Mouse (Mus musculus): ENCODE results near the gene Irf9. TPM values are rescaled to one million over a fixed set of nuclear protein-coding genes. Genes with fewer than 3 reads are reported as not detected.

The Irf9 gene
- polyA plus RNA-seq, 1 experiment from 2014 or later: 18.6 TPM

GRCm38 (mm10) chr14:55656935-55657334, 53.6 kb downstream of the Irf9 start:
- H3K4me2 ChIP-seq (ENCODE audit: low read depth, low read length): no peak overlapping the region
- DNase-seq: no peak
- TF ChIP-seq CTCF (IDR thresholded peaks at IDR 0.05; ENCODE audit: low read depth) (no peak), EP300 (IDR thresholded peaks at IDR 0.05; ENCODE audit: low read depth) (no peak)
- 0 out of 2 replicates have a peak, but pooled peaks cover 7% of the 10 kb centered on the region for H3K36me3 ChIP-seq (replicated peaks; ENCODE audit: insufficient read depth, low read length)
- no peak for ATAC-seq
- no peak overlapping the region for H3K4me3 ChIP-seq (ENCODE audit: low read depth, low read length)
- H3K27me3 ChIP-seq (ENCODE audit: insufficient read depth, low read length): no peaks in the 10 kb centered on the region
- H3K9ac ChIP-seq (replicated peaks): no peak overlapping the region
- WGBS (ENCODE audit: insufficient replicate concordance): 80% methylated on average over 3 of the region's 3 CpGs
- H3K27ac ChIP-seq (ENCODE audit: low read depth): no peak overlapping the region
- 0 out of 2 replicates have a peak, but pooled peaks cover 5% of the 10 kb centered on the region for H3K4me1 ChIP-seq (ENCODE audit: insufficient read depth)
- H3K9me3 ChIP-seq (ENCODE audit: low read length): no peaks in the 10 kb centered on the region

- Histone ChIP-seq H3K27me3 (ENCODE audit: insufficient read depth, low read length) (no peaks in the 10 kb centered on the region), H3K27ac (ENCODE audit: low read depth) (no peak overlapping the region), H3K4me2 (ENCODE audit: low read depth, low read length) (no peak overlapping the region), H3K36me3 (replicated peaks; ENCODE audit: insufficient read depth, low read length) (peaks cover 14% of the 10 kb centered on the region), H3K4me3 (ENCODE audit: low read depth, low read length) (no peak overlapping the region), H3K9ac (replicated peaks) (no peak overlapping the region), H3K4me1 (ENCODE audit: insufficient read depth) (0 out of 2 replicates have a peak, but pooled peaks cover 5% of the 10 kb centered on the region), H3K9me3 (ENCODE audit: low read length) (no peaks in the 10 kb centered on the region)
- WGBS (ENCODE audit: insufficient replicate concordance): 92% methylated on average over 5 of the region's 5 CpGs
- TF ChIP-seq CTCF (IDR thresholded peaks at IDR 0.05; ENCODE audit: low read depth) (no peak), EP300 (IDR thresholded peaks at IDR 0.05; ENCODE audit: low read depth) (no peak)
- DNase-seq (no peak), ATAC-seq (no peak)
Measured at GRCm38 (mm10) chr14:55658011-55658410, 54.6 kb downstream of the Irf9 start.

Other genes starting within 250 kb of the Irf9 start
- gene Dhrs4, start 124.8 kb upstream of the Irf9 start, polyA plus RNA-seq (2015; fragmentation: Nextera tagmentation; extraction: Ambion mirVana): 177 TPM in 2 replicates
- 0.06 and 0.08 TPM in 2 replicates for gene Carmil3, start 112.9 kb upstream of the Irf9 start, polyA plus RNA-seq (2015; fragmentation: Nextera tagmentation; extraction: Ambion mirVana)
- gene Cpne6, start 93.1 kb upstream of the Irf9 start, polyA plus RNA-seq (2015; fragmentation: Nextera tagmentation; extraction: Ambion mirVana): not detected in 2 replicates
- not detected in 2 replicates for gene Nrl, start 78.6 kb upstream of the Irf9 start, polyA plus RNA-seq (2015; fragmentation: Nextera tagmentation; extraction: Ambion mirVana)
- gene Pck2, start 63.3 kb upstream of the Irf9 start, polyA plus RNA-seq (2015; fragmentation: Nextera tagmentation; extraction: Ambion mirVana): 19.9 and 20.7 TPM in 2 replicates
- 59.9 and 62.7 TPM in 2 replicates for gene Dcaf11, start 43.6 kb upstream of the Irf9 start, polyA plus RNA-seq (2015; fragmentation: Nextera tagmentation; extraction: Ambion mirVana)
- 1.3 and 1.4 TPM in 2 replicates for gene A730061H03Rik, start 43.2 kb upstream of the Irf9 start, polyA plus RNA-seq (2015; fragmentation: Nextera tagmentation; extraction: Ambion mirVana)
- gene Fitm1, start 28.0 kb upstream of the Irf9 start, polyA plus RNA-seq (2015; fragmentation: Nextera tagmentation; extraction: Ambion mirVana): 1.8 and 4.6 TPM in 2 replicates
- gene Psme1, start 25.4 kb upstream of the Irf9 start, polyA plus RNA-seq (2015; fragmentation: Nextera tagmentation; extraction: Ambion mirVana): 162 and 180 TPM in 2 replicates
- 17.3 and 19.2 TPM in 2 replicates for gene Emc9, start 18.3 kb upstream of the Irf9 start, polyA plus RNA-seq (2015; fragmentation: Nextera tagmentation; extraction: Ambion mirVana)
- 222 and 231 TPM in 2 replicates for gene Psme2, start 12.5 kb upstream of the Irf9 start, polyA plus RNA-seq (2015; fragmentation: Nextera tagmentation; extraction: Ambion mirVana)
- gene Rnf31, start 11.9 kb upstream of the Irf9 start, polyA plus RNA-seq (2015; fragmentation: Nextera tagmentation; extraction: Ambion mirVana): 8.5 and 9.6 TPM in 2 replicates
- 1.5 and 2.2 TPM in 2 replicates for gene Rec8, start 14.5 kb downstream of the Irf9 start, polyA plus RNA-seq (2015; fragmentation: Nextera tagmentation; extraction: Ambion mirVana)
- 14.7 and 16.6 TPM in 2 replicates for gene Ipo4, start 32.4 kb downstream of the Irf9 start, polyA plus RNA-seq (2015; fragmentation: Nextera tagmentation; extraction: Ambion mirVana)
- gene Gm49378, start 34.3 kb downstream of the Irf9 start, polyA plus RNA-seq (2015; fragmentation: Nextera tagmentation; extraction: Ambion mirVana): 0.99 and 1.6 TPM in 2 replicates
- 39.3 and 42.8 TPM in 2 replicates for gene Tm9sf1, start 40.2 kb downstream of the Irf9 start, polyA plus RNA-seq (2015; fragmentation: Nextera tagmentation; extraction: Ambion mirVana)
- gene Tssk4, start 46.6 kb downstream of the Irf9 start, polyA plus RNA-seq (2015; fragmentation: Nextera tagmentation; extraction: Ambion mirVana): 0.06 and 0.21 TPM in 2 replicates
- 16.0 and 16.1 TPM in 2 replicates for gene Mdp1, start 56.9 kb downstream of the Irf9 start, polyA plus RNA-seq (2015; fragmentation: Nextera tagmentation; extraction: Ambion mirVana)
- 15.0 and 17.4 TPM in 2 replicates for gene Gmpr2, start 68.4 kb downstream of the Irf9 start, polyA plus RNA-seq (2015; fragmentation: Nextera tagmentation; extraction: Ambion mirVana)
- 228 and 231 TPM in 2 replicates for gene Nedd8, start 68.6 kb downstream of the Irf9 start, polyA plus RNA-seq (2015; fragmentation: Nextera tagmentation; extraction: Ambion mirVana)
- 11.5 and 14.1 TPM in 2 replicates for gene Tinf2, start 78.2 kb downstream of the Irf9 start, polyA plus RNA-seq (2015; fragmentation: Nextera tagmentation; extraction: Ambion mirVana)
- gene Tgm1, start 110.4 kb downstream of the Irf9 start, polyA plus RNA-seq (2015; fragmentation: Nextera tagmentation; extraction: Ambion mirVana): 3.6 and 4.7 TPM in 2 replicates
- 18.5 and 21.2 TPM in 2 replicates for gene Rabggta, start 118.7 kb downstream of the Irf9 start, polyA plus RNA-seq (2015; fragmentation: Nextera tagmentation; extraction: Ambion mirVana)
- gene Dhrs1, start 142.1 kb downstream of the Irf9 start, polyA plus RNA-seq (2015; fragmentation: Nextera tagmentation; extraction: Ambion mirVana): 98.6 and 103 TPM in 2 replicates
- gene Nop9, start 142.1 kb downstream of the Irf9 start, polyA plus RNA-seq (2015; fragmentation: Nextera tagmentation; extraction: Ambion mirVana): 13.2 and 14.5 TPM in 2 replicates
- 191 and 192 TPM in 2 replicates for gene Cideb, start 154.9 kb downstream of the Irf9 start, polyA plus RNA-seq (2015; fragmentation: Nextera tagmentation; extraction: Ambion mirVana)
- gene Ltb4r2, start 157.9 kb downstream of the Irf9 start, polyA plus RNA-seq (2015; fragmentation: Nextera tagmentation; extraction: Ambion mirVana): 1.8 and 2.1 TPM in 2 replicates
- 21.6 and 22.0 TPM in 2 replicates for gene Ltb4r1, start 162.4 kb downstream of the Irf9 start, polyA plus RNA-seq (2015; fragmentation: Nextera tagmentation; extraction: Ambion mirVana)
- gene Adcy4, start 180.5 kb downstream of the Irf9 start, polyA plus RNA-seq (2015; fragmentation: Nextera tagmentation; extraction: Ambion mirVana): 1.5 and 1.7 TPM in 2 replicates
- 9.6 and 10.3 TPM in 2 replicates for gene Ripk3, start 185.3 kb downstream of the Irf9 start, polyA plus RNA-seq (2015; fragmentation: Nextera tagmentation; extraction: Ambion mirVana)
- gene Nfatc4, start 219.6 kb downstream of the Irf9 start, polyA plus RNA-seq (2015; fragmentation: Nextera tagmentation; extraction: Ambion mirVana): 0.41 and 0.63 TPM in 2 replicates

Measured in liver, postnatal 0 days (tissue).